Mouse (Mus musculus) forebrain, postnatal 0 days (tissue): Measurements from ENCODE around the gene Herc3. TPM values are rescaled to one million over a fixed set of nuclear protein-coding genes. Genes with fewer than 3 reads are reported as not detected.

Experiments
- ATAC-seq: fragments of 200-750 bp; cut with Nextera tagmentation; 2 replicates; pipeline ENCODE4 v1.8.0; 2017; ENCODE audit warnings: mild to moderate bottlenecking, moderate library complexity
- DNase-seq: peaks from one replicate; pipeline ENCODE4 v3.0.0-alpha.2; 2015
- H3K27ac ChIP-seq: fragments of 300-500 bp; sonication (generic); 2 replicates; pipeline ENCODE4 v1.5.1; 2014; ENCODE audit warnings: low read depth, mild to moderate bottlenecking, antibody characterized with exemption, low read length, moderate library complexity, mixed read lengths
- H3K27me3 ChIP-seq: fragments of 300-500 bp; sonication (generic); 2 replicates; pipeline ENCODE4 v1.6.1; 2014; ENCODE audit warnings: mild to moderate bottlenecking, low read length, mixed read lengths; ENCODE audit not compliant: insufficient read depth
- H3K36me3 ChIP-seq: fragments of 300-500 bp; sonication (generic); 2 replicates; pipeline ENCODE4 v1.6.1; 2014; ENCODE audit warnings: mild to moderate bottlenecking, moderate library complexity; ENCODE audit not compliant: insufficient read depth
- H3K4me1 ChIP-seq: fragments of 300-500 bp; sonication (generic); 2 replicates; pipeline ENCODE4 v1.6.1; 2014; ENCODE audit warnings: antibody characterized with exemption; ENCODE audit not compliant: insufficient read depth
- H3K4me2 ChIP-seq: fragments of 300-500 bp; sonication (generic); 2 replicates; pipeline ENCODE4 v1.6.1; 2014; ENCODE audit warnings: low read depth, mild to moderate bottlenecking, moderate library complexity
- H3K4me3 ChIP-seq: fragments of 300-500 bp; sonication (generic); 2 replicates; pipeline ENCODE4 v1.5.1; 2014; ENCODE audit warnings: low read depth, low read length, mixed read lengths
- H3K9ac ChIP-seq: fragments of 300-500 bp; sonication (generic); 2 replicates; pipeline ENCODE4 v1.6.1; 2014; ENCODE audit warnings: mild to moderate bottlenecking
- H3K9me3 ChIP-seq: fragments of 300-500 bp; sonication (generic); 2 replicates; pipeline ENCODE4 v1.6.1; 2016; ENCODE audit warnings: low read length
- CTCF ChIP-seq: sonication (generic); IDR thresholded peaks from 2 replicates; pipeline ENCODE4 v1.5.1; 2016; ENCODE audit warnings: antibody characterized with exemption, control low read depth, low read depth
- WGBS: fragments of 180-500 bp; shearing (Covaris S2); extraction: QIAGEN DNeasy Blood & Tissue Kit; methylation state at CpG from one replicate; pipeline ENCODE4 v1.1.7; 2014; 5-methylcytosine and 5-hydroxymethylcytosine counted together
- polyA plus RNA-seq: library from polyadenylated mRNA; unstranded; fragments of >200 nt; fragmentation: Nextera tagmentation; extraction: Ambion mirVana; gene quantifications from 2 replicates; pipeline ENCODE4 v1.2.1, GENCODE M21; 2015
- total RNA-seq: library from RNA; depleted of rRNA; stranded (reverse); fragments of >200 nt; gene quantifications from 2 replicates; pipeline ENCODE4 v1.2.3, GENCODE M21; 2014; rRNA removed

The Herc3 gene
- total and polyA plus RNA-seq, 2 experiments from 2014 or later = 24.2 to 69.6 TPM

- Histone ChIP-seq H3K4me2 (no peak overlapping the region), H3K9ac (no peak overlapping the region), H3K36me3 (no peaks in the 10 kb centered on the region), H3K4me3 (no peak overlapping the region), H3K27me3 (no peaks in the 10 kb centered on the region), H3K9me3 (no peaks in the 10 kb centered on the region), H3K4me1 (peaks cover 4% of the 10 kb centered on the region; the same call in 1 of the 2 replicates), H3K27ac (no peak overlapping the region)
- 83% methylated on average over 5 of the region's 5 CpGs for WGBS
- DNase-seq (no peak), ATAC-seq (no peak)
- TF ChIP-seq CTCF = no peak
Observed at GRCm38 (mm10) chr6:58962691-58963090, 131.4 kb downstream of the Herc3 start.

GRCm38 (mm10) chr6:58964091-58964490 is 132.8 kb downstream of the Herc3 start:
- no peak overlapping the region for H3K27ac ChIP-seq
- DNase-seq (no peak), ATAC-seq (no peak)
- H3K9me3 ChIP-seq = no peaks in the 10 kb centered on the region
- WGBS = 87% methylated on average over 2 of the region's 2 CpGs
- H3K4me1 ChIP-seq = peaks cover 4% of the 10 kb centered on the region; the same call in 1 of the 2 replicates
- H3K9ac ChIP-seq = no peak overlapping the region
- TF ChIP-seq CTCF = no peak
- H3K4me3 ChIP-seq = no peak overlapping the region
- H3K4me2 ChIP-seq = no peak overlapping the region
- no peaks in the 10 kb centered on the region for H3K36me3 ChIP-seq
- no peaks in the 10 kb centered on the region for H3K27me3 ChIP-seq

GRCm38 (mm10) chr6:58964565-58964964 is 133.3 kb downstream of the Herc3 start:
- DNase-seq (no peak), ATAC-seq (no peak)
- no peak overlapping the region for H3K9ac ChIP-seq
- no peaks in the 10 kb centered on the region for H3K9me3 ChIP-seq
- no peaks in the 10 kb centered on the region for H3K36me3 ChIP-seq
- TF ChIP-seq CTCF = no peak
- H3K4me1 ChIP-seq = peaks cover 4% of the 10 kb centered on the region; the same call in 1 of the 2 replicates
- H3K4me2 ChIP-seq = no peak overlapping the region
- no peak overlapping the region for H3K27ac ChIP-seq
- no peaks in the 10 kb centered on the region for H3K27me3 ChIP-seq
- no peak overlapping the region for H3K4me3 ChIP-seq

- 45% methylated on average over 12 of the region's 12 CpGs for WGBS
- Histone ChIP-seq H3K4me2 (no peak overlapping the region), H3K4me1 (peaks cover 4% of the 10 kb centered on the region; the same call in 1 of the 2 replicates), H3K27me3 (no peaks in the 10 kb centered on the region), H3K4me3 (no peak overlapping the region), H3K27ac (no peak overlapping the region), H3K36me3 (no peaks in the 10 kb centered on the region), H3K9me3 (no peaks in the 10 kb centered on the region), H3K9ac (no peak overlapping the region)
- ATAC-seq (no peak; the same call in 1 of the 2 replicates), DNase-seq (no peak)
- TF ChIP-seq CTCF = no peak
Observed at GRCm38 (mm10) chr6:58965071-58965831, 134.0 kb downstream of the Herc3 start.

- Histone ChIP-seq H3K9me3 (no peaks in the 10 kb centered on the region), H3K4me2 (no peak overlapping the region), H3K36me3 (no peaks in the 10 kb centered on the region), H3K4me3 (no peak overlapping the region), H3K27ac (no peak overlapping the region), H3K9ac (no peak overlapping the region), H3K4me1 (peaks cover 4% of the 10 kb centered on the region; the same call in 1 of the 2 replicates), H3K27me3 (no peaks in the 10 kb centered on the region)
- no peak for DNase-seq
- ATAC-seq = no peak
- WGBS = 82% methylated on average over 3 of the region's 3 CpGs
- no peak for TF ChIP-seq CTCF
Observed at GRCm38 (mm10) chr6:58968272-58968671, 137.0 kb downstream of the Herc3 start.

Other genes with a start within 250 kb of the Herc3 start
- 29.0 and 38.2 TPM in 2 replicates for gene Abcg2, start 246.9 kb upstream of the Herc3 start, total RNA-seq
- 25.2 and 27.4 TPM in 2 replicates for gene Abcg2, start 246.9 kb upstream of the Herc3 start, polyA plus RNA-seq
- 89.2 and 152 TPM in 2 replicates for gene Nap1l5, start 75.6 kb downstream of the Herc3 start, total RNA-seq
- 153 and 257 TPM in 2 replicates for gene Nap1l5, start 75.6 kb downstream of the Herc3 start, polyA plus RNA-seq
- 3.3 and 6.6 TPM in 2 replicates for gene Fam13a, start 193.1 kb downstream of the Herc3 start, total RNA-seq
- gene Fam13a, start 193.1 kb downstream of the Herc3 start, polyA plus RNA-seq = 4.2 and 8.5 TPM in 2 replicates